Mouse (Mus musculus) erythroblast, embryonic 14.5 days (primary cell): ENCODE measurements around the gene Prkca.

ENCODE experiments used
- GATA1 ChIP-seq: IDR thresholded peaks from 2 replicates; pipeline ENCODE4 v1.6.1; 2012; ENCODE audit warnings: low read length, inconsistent platforms, mixed read lengths
- TAL1 ChIP-seq: IDR thresholded peaks from 3 replicates; pipeline ENCODE4 v1.6.1; 2012; ENCODE audit warnings: low read length, inconsistent platforms, mixed read lengths

DNA sequence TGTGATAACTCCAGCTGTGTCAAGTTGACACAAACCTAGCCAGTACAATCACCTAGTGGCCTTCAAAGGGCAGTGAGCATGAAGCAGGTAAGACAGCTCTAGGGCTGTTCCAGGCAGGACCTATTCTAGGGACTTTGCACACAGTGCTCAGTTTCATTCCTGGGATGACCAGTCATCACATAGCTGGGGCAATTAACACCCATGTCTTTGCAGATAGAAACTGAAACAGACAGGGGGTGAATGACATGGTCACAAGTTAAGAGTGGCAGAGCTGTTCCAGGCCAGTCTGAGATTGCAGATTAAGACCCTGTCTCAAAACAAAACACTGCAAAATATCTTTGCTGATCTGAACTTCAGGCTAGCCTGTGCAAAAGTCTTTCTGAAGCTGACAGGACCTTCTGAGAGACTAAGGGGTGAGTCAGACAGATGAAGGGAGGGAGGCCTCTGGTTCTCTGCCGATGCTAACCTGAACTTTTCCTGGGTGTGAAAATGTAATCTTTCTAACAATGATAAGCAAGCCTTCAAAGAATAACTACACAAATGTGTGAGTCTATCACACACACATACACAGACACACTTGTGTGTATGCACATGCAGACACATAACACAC is 60.8 kb downstream of the Prkca start:
- TF ChIP-seq TAL1 (no peak), GATA1 (no peak)
